Mouse (Mus musculus): ENCODE measurements around the gene Stat1.

DNA sequence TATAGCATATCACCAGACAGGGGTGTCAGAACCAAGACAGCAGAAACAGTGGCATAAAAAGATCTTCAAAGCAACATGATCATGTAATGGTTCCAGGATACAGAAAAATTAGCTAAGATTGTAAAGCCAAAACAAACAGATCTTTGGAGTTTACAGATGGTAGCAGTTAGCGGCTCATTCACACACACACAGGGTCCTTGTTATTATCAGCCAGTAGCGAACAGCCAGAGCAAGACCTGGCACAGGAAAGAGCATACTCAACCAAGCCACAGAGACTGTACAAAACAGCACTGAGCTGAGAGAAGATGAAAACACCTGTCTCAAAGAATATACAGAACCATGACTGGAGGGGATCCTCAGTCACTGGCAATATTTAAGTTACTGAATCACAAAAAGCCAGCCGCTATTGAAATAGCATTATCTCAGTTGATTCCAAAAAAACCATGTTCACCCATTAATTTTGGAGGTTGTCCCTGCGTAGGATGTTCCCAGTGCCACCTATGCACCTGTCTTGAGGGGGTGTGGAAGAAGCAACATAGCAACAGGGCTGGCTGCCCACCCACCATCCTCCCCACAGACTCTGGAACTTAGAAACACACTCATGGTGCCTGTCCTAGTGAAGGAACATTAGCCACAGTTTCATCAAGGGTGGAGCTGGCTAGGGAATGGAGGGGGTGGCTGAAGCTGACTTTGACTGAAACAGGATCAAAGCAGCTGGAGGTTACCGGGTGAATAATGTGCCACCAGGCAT, 44.6 kb downstream of the Stat1 start:
- TF ChIP-seq ZC3H11A (IDR thresholded peaks at IDR 0.05; ENCODE audit: borderline replicate concordance, low read depth, low read length) (no peak), CHD2 (IDR thresholded peaks at IDR 0.05; ENCODE audit: low read depth, low read length) (no peak), MAFK (IDR thresholded peaks at IDR 0.05; ENCODE audit: insufficient read depth, low read depth, low read length) (no peak), HCFC1 (IDR thresholded peaks at IDR 0.05; ENCODE audit: borderline replicate concordance, insufficient read depth, low read length) (no peak), ZNF384 (IDR thresholded peaks at IDR 0.05; ENCODE audit: low read depth, low read length) (no peak)

Measured in ES-E14 (cell line).